Mouse (Mus musculus): ENCODE data around the gene Gm9508.
"Not testable (repeated sequence)": the region's sequence is repeated elsewhere in the genome, so short reads cannot be mapped to it uniquely, and the experiment has no call there.

Gm9508 gene

DNA sequence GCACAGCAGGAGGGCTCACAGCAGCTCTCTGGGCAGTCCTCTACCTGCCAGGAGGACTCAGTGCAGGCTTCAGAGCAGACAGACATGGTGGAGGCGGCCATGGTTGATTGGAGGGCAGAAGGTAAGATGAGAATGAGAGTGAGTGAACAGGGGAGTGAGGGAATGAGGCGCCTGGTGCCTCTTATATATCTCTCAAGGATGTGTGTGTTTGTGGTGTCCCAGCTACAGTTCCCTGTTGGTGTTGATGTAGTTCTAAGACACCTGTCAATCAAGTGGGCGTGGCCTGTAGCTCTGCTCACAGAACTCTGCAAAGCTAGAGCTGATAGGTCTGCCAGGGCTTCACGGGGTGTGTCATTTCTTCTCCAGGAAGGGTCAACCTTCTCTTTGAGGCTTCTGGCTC is at the start of gene Gm9508:
Gene Gm9508, minus strand, starts transcription at position 101 of the 400 bp plus-strand sequence.
- DNase-seq (ENCODE audit: low read depth, low spot score), result no peak

GRCm38 (mm10) chr10:77741924-77742688 is 45.1 kb upstream of the Gm9508 start, which contains the start of gene Gm18596:
Gm18596 (minus strand) TSS chr10:77742638.
- DNase-seq (ENCODE audit: low read depth, low spot score), result not testable (repeated sequence)

GRCm38 (mm10) chr10:77738929-77739328 is 41.9 kb upstream of the Gm9508 start:
- no peak for DNase-seq (ENCODE audit: low read depth, low spot score)

GRCm38 (mm10) chr10:77735928-77736327 is 38.9 kb upstream of the Gm9508 start:
- DNase-seq (ENCODE audit: low read depth, low spot score), result no peak

GRCm38 (mm10) chr10:77729241-77729640 is 32.2 kb upstream of the Gm9508 start:
- DNase-seq (ENCODE audit: low read depth, low spot score), result no peak

GRCm38 (mm10) chr10:77728280-77728679 is 31.2 kb upstream of the Gm9508 start:
- DNase-seq (ENCODE audit: low read depth, low spot score), result peak; percentile 20

DNA sequence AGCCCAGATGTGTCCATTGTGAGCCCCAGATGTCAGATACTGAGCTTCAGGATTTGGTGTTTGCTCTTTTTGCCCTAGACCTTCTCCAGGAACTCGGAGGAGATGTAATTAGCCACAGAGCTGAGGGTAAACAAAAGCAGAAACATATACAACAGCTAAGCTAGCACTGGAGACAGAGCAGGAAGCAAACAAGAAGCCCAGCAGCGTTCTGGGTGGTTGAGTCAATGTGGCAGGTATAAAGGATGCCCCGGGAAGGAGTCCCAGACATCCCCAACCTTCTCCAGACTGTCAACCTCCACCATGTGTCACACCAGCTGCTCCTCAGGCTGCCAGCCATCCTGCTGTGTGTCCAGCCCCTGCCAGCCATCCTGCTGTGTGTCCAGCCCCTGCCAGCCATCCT is 29.2 kb upstream of the Gm9508 start, which contains the start of gene Gm10100:
Gene Gm10100, plus strand, starts transcription at position 301 of the 400 bp plus-strand sequence.
- DNase-seq (ENCODE audit: low read depth, low spot score), result no peak

DNA sequence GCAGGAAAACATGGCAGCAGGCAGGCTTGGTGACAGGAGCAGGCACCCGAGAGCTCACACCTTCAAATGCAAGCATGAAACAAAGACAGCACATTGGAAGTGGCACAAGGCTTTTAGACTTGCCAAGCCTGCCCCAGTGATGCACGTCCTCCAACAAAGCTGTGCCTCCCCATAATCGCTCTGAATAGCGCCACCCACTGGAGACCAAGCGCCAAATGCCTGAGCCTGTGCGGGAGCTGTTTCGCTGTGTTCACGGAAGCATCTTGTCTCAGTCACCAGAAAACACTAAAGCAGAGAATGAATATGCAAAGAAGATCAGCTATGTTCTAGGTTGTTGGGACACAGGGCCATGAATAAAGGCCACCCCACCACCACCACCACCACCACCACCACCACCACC is 27.8 kb upstream of the Gm9508 start:
- DNase-seq (ENCODE audit: low read depth, low spot score), result no peak

GRCm38 (mm10) chr10:77720299-77720698 is 23.3 kb upstream of the Gm9508 start, which contains the start of gene Krtap12-1:
Krtap12-1 (plus strand) TSS chr10:77720599.
- not testable (repeated sequence) for DNase-seq (ENCODE audit: low read depth, low spot score)

- no peak for DNase-seq (ENCODE audit: low read depth, low spot score)
These were observed 18.5 kb upstream of the Gm9508 start, which contains the start of gene Gm10142 for GRCm38 (mm10) chr10:77715507-77715906. Gm10142 (plus strand) TSS chr10:77715807.

DNA sequence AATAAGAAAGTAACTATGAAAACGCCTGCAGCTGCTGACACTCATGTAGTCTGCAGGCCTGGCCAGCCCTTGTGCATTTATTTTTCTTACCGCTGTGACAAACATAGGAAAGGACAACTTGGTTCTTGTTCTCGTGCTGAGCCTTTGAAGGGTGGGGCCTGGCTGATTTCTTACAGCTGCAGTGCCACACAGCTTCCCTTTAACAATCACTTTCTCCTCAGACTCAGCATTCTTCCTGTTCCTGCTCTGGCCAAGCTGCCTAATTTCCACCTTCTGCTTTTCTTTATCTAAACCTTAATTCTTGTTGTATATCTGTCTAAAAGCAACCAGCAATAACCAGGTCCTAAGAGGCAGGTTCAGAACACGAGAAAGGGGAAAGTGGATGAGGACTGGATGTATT is 16.7 kb upstream of the Gm9508 start:
- DNase-seq (ENCODE audit: low read depth, low spot score), result no peak

DNA sequence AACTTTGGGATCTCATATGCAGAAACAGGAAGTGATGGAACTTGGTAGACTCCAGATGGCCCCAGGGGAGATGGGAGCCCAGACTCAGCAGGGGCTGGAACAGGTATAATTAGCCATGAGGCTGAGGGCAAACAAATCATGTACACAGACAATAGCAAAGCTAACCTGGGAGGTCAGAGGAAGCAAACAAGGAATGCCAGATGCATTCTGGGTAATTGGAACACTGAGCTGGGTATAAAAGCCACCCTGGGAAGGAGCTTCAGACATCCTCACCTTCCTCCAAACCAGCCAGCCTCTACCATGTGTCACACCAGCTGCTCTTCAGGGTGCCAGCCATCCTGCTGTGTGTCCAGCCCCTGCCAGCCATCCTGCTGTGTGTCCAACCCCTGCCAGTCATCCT is 14.1 kb upstream of the Gm9508 start, which contains the start of gene Gm10024:
Gene Gm10024, plus strand, starts transcription at position 301 of the 400 bp plus-strand sequence.
- not testable (repeated sequence) for DNase-seq (ENCODE audit: low read depth, low spot score)

- DNase-seq (ENCODE audit: low read depth, low spot score), result peak; percentile 24
These were observed 12.8 kb upstream of the Gm9508 start for GRCm38 (mm10) chr10:77709831-77710230.

DNA sequence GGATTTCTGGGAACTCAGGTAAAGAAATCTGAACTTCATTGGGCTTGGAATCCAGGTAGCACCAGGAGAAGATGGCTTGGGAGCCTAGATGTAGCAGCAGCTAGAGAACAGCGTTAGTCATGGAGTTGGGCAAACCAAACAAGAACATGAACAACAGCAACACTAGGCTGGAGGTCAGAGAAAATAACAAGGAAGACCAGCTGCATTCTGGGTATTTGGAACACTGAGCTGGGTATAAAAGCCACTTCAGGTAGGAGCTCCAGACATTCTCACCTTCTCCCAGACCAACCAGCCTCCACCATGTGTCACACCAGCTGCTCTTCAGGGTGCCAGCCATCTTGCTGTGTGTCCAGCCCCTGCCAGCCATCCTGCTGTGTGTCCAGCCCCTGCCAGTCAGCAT is 9.3 kb upstream of the Gm9508 start, which contains the start of gene Gm10272:
Gene Gm10272, plus strand, starts transcription at position 301 of the 400 bp plus-strand sequence.
- DNase-seq (ENCODE audit: low read depth, low spot score), result no peak

DNA sequence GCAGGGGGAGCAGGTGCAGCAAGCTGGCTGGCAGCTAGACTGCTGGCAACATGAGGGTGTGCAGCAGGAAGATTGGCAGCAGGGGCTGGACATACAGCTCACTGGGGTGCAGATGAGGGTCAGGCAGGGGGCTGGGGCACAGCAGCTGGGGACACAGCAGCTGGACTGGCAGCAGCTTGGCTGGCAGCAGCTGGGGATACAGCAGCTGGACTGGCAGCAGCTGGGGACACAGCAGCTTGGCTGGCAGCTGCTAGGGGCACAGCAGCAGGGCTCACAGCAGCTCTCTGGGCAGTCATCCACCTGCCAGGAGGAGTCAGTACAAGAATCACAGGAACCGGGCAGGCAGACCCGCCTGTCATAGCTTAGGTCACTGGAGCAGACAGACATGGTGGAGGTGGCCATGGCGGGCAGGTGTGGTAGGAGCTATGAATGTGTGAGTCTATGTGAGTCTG is 6.7 kb downstream of the Gm9508 start, which contains the start of gene Gm19402:
Gene Gm19402, minus strand, starts transcription at position 402 of the 452 bp plus-strand sequence.
- DNase-seq (ENCODE audit: low read depth, low spot score), result not testable (repeated sequence)

GRCm38 (mm10) chr10:77687021-77687420 is 10.0 kb downstream of the Gm9508 start:
- DNase-seq (ENCODE audit: low read depth, low spot score), result no peak

DNA sequence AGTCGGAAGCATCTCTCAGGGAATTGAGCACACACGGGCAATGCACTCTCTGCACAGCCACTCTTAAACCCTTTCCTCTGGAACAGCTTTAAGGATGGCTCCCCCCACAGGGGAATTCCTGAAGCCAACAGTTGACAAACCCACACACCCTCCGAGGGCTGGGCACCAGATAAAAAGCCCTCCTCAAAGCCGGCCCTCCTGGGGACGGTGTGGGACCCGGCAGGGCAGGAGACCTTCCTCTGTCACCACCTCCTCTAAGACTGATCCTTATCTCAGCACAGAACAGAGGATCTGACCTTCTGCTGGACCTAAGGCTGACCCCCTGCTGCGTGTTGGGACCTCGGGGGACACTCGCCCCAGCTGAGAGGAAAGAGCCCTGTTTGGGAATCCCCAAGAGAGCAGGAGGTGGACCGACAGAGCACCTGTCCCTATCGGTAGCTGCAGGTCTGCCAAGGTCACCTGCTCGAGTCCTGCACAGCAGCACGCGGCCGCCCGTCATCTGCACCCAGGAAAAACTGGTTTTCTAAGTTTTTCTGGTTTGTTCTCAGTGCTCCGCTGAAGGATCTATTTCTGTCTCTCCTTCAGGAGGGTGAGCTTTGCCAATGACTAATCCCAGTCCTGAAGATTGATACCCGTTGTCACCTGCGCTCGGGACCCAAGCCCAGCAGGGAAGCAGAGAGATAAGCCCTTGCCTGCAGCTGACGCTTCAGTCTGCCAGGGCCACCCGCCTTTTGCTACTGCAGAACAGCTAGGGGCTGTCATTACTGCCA is 11.0 kb downstream of the Gm9508 start, which contains the start of gene Tspear:
Gene Tspear, plus strand, starts transcription at position 675 of the 770 bp plus-strand sequence.
- DNase-seq (ENCODE audit: low read depth, low spot score), result peak; percentile 15

GRCm38 (mm10) chr10:77684181-77684580 is 12.9 kb downstream of the Gm9508 start:
- DNase-seq (ENCODE audit: low read depth, low spot score), result no peak

- peak; percentile 55 for DNase-seq (ENCODE audit: low read depth, low spot score)
These were observed 14.0 kb downstream of the Gm9508 start for GRCm38 (mm10) chr10:77682994-77683393.

DNA sequence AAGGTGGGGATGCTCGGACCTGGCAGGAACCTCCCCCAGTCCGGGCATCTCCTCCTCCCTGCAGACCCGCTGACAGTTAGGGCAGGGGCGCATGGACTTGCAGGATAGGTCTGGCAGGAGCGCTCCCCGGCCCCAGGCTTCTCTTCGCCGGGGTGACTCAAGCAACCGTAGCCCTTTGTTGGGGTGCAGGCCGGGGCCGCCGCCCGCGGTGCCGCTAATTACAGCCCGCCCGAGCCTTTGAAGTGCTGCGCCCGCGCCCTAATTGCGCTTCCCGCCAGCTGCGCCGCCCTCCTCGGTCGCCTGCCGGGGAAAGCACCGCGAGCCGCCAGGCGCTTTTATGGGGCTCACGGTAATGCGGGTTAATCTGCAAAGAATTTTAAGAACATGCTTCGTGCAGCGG is 19.5 kb downstream of the Gm9508 start:
- peak; percentile 24 for DNase-seq (ENCODE audit: low read depth, low spot score)

DNA sequence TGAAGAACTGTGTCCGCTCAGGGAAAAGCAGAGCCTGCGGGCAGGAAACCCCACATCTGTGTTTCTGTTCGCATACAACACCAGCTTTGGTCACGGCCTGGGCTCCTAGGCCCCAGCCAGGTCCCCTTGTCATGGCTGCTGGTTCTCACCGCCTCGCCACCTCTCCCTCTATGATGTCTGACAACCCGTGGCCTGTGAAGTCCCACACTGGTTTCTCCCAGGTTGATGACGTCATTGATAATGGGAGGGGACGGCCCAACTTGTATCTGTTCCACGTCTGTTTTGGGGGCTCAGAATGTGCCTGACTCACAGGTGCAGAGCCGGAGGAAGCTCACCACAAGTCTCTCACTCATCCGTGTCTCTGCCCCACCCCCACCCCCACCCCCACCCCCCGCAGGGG is 23.3 kb downstream of the Gm9508 start:
- no peak for DNase-seq (ENCODE audit: low read depth, low spot score)

- no peak for DNase-seq (ENCODE audit: low read depth, low spot score)
These were observed 25.5 kb downstream of the Gm9508 start for GRCm38 (mm10) chr10:77671519-77671918.

Measured in brain, adult 2 months (tissue).